Mouse (Mus musculus) cerebellum, adult 11-12 months (tissue): ENCODE measurements around the gene F830045P16Rik.
"Not testable (repeated sequence)": the region's sequence is repeated elsewhere in the genome, so short reads cannot be mapped to it uniquely, and the experiment has no call there.

Experiments
- DNase-seq: peaks from one replicate; pipeline ENCODE4 v3.0.0; 2022

The F830045P16Rik gene

GRCm38 (mm10) chr2:129544919-129545318, 8.5 kb upstream of the F830045P16Rik start:
- peak; percentile 99 for DNase-seq

- peak; percentile 95 for DNase-seq
Measured at GRCm38 (mm10) chr2:129544448-129544847, 8.0 kb upstream of the F830045P16Rik start.

- peak; percentile 28 for DNase-seq
Measured at GRCm38 (mm10) chr2:129540036-129540435, 3.6 kb upstream of the F830045P16Rik start.

GRCm38 (mm10) chr2:129539175-129539574, 2.8 kb upstream of the F830045P16Rik start:
- DNase-seq = no peak

- peak; percentile 51 for DNase-seq
Measured at GRCm38 (mm10) chr2:129537926-129538325, 1.5 kb upstream of the F830045P16Rik start.

- peak; percentile 22 for DNase-seq
Measured at GRCm38 (mm10) chr2:129537360-129537759, 958 bp upstream of the F830045P16Rik start.

- no peak for DNase-seq
Measured at GRCm38 (mm10) chr2:129536926-129537325, 524 bp upstream of the F830045P16Rik start.

- DNase-seq = peak; percentile 15
Measured at GRCm38 (mm10) chr2:129534886-129535591, 1.4 kb downstream of the F830045P16Rik start.

- peak; percentile 2 for DNase-seq
Measured at GRCm38 (mm10) chr2:129531890-129532289, 4.5 kb downstream of the F830045P16Rik start.

- no peak for DNase-seq
Measured at GRCm38 (mm10) chr2:129531102-129531501, 5.3 kb downstream of the F830045P16Rik start.

- peak; percentile 95 for DNase-seq
Measured at GRCm38 (mm10) chr2:129529297-129530209, 6.8 kb downstream of the F830045P16Rik start.

- DNase-seq = no peak
Measured at GRCm38 (mm10) chr2:129527916-129528315, 8.5 kb downstream of the F830045P16Rik start.

GRCm38 (mm10) chr2:129526322-129526721, 10.1 kb downstream of the F830045P16Rik start:
- no peak for DNase-seq

GRCm38 (mm10) chr2:129525644-129526043, 10.8 kb downstream of the F830045P16Rik start:
- DNase-seq = no peak

GRCm38 (mm10) chr2:129518526-129518925, 17.9 kb downstream of the F830045P16Rik start:
- no peak for DNase-seq

- DNase-seq = no peak
Measured at GRCm38 (mm10) chr2:129514923-129515920, 21.2 kb downstream of the F830045P16Rik start.

GRCm38 (mm10) chr2:129514401-129514667, 22.1 kb downstream of the F830045P16Rik start:
- DNase-seq = no peak

- no peak for DNase-seq
Measured at GRCm38 (mm10) chr2:129513546-129514400, 22.6 kb downstream of the F830045P16Rik start.

GRCm38 (mm10) chr2:129512147-129512546, 24.3 kb downstream of the F830045P16Rik start:
- not testable (repeated sequence) for DNase-seq

- DNase-seq = peak; percentile 67
Measured at GRCm38 (mm10) chr2:129502641-129503040, 33.8 kb downstream of the F830045P16Rik start.

- DNase-seq = no peak
Measured at GRCm38 (mm10) chr2:129489496-129490285, 46.7 kb downstream of the F830045P16Rik start.
